Mouse (Mus musculus) heart, embryonic 15.5 days (tissue): ENCODE measurements around the gene Atp1b3. TPM values are rescaled to one million over a fixed set of nuclear protein-coding genes. Genes with fewer than 3 reads are reported as not detected.
"Not testable (repeated sequence)": the region's sequence is repeated elsewhere in the genome, so short reads cannot be mapped to it uniquely, and the experiment has no call there.

Experiments
- ATAC-seq: fragments of 200-750 bp; cut with Nextera tagmentation; replicated peaks from 2 replicates; pipeline ENCODE4 v1.8.0; 2017; ENCODE audit warnings: low read depth, moderate TSS enrichment; ENCODE audit not compliant: insufficient number of reproducible peaks, insufficient read depth, low FRiP score
- H3K27ac ChIP-seq: fragments of 300-500 bp; sonication (generic); 2 replicates; pipeline ENCODE4 v1.5.1; 2015; ENCODE audit warnings: mild to moderate bottlenecking, inconsistent platforms
- H3K27me3 ChIP-seq: fragments of 300-500 bp; sonication (generic); 2 replicates; pipeline ENCODE4 v1.6.1; 2015; ENCODE audit warnings: inconsistent platforms
- H3K36me3 ChIP-seq: fragments of 300-500 bp; sonication (generic); 2 replicates; pipeline ENCODE4 v1.6.1; 2015; ENCODE audit warnings: mild to moderate bottlenecking, inconsistent platforms
- H3K4me1 ChIP-seq: fragments of 300-500 bp; sonication (generic); replicated peaks from 2 replicates; pipeline ENCODE4 v1.6.1; 2015; ENCODE audit warnings: inconsistent platforms
- H3K4me2 ChIP-seq: fragments of 300-500 bp; sonication (generic); 2 replicates; pipeline ENCODE4 v1.6.1; 2015; ENCODE audit warnings: inconsistent platforms, mild to moderate bottlenecking, moderate library complexity
- H3K4me3 ChIP-seq: fragments of 300-500 bp; sonication (generic); 2 replicates; pipeline ENCODE4 v1.5.1; 2015; ENCODE audit warnings: mild to moderate bottlenecking, inconsistent platforms
- H3K9ac ChIP-seq: fragments of 300-500 bp; sonication (generic); 2 replicates; pipeline ENCODE4 v1.6.1; 2015; ENCODE audit warnings: mild to moderate bottlenecking, inconsistent platforms
- H3K9me3 ChIP-seq: fragments of 300-500 bp; sonication (generic); replicated peaks from 2 replicates; pipeline ENCODE4 v1.6.1; 2016; ENCODE audit warnings: inconsistent platforms
- WGBS: fragments of 180-500 bp; shearing (Covaris S2); methylation state at CpG from one replicate; pipeline ENCODE4 v1.1.7; 2015; ENCODE audit warnings: mixed read lengths; 5-methylcytosine and 5-hydroxymethylcytosine counted together
- polyA plus RNA-seq: library from polyadenylated mRNA; unstranded; fragments of >200 nt; fragmentation: Nextera tagmentation; extraction: Ambion mirVana; gene quantifications from 2 replicates; pipeline ENCODE4 v1.2.1, GENCODE M21; 2015

The Atp1b3 gene
- polyA plus RNA-seq, 1 experiment from 2014 or later: 120 TPM

DNA sequence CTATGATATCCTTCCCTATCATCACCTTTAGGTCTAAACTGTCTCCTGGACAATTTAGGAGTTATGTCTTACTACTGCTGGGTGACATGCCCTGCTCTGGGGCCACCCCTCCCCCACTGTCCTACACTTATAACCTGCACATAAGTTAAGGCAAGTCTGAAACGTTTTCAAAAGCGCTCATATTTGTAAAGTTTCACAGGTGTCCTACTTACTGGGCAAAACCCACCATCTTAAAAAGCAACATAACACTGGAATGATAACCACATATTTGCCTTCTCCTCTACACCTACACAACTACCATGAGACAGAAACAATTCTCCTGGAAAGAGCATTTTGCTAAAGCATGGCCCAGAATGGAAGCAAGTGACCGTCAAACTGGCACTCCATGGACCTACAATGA, 4.2 kb downstream of the Atp1b3 start:
- H3K4me1 ChIP-seq: peaks cover 22% of the 10 kb centered on the region
- WGBS: 81% methylated on average over 3 of the region's 3 CpGs
- no peak for ATAC-seq
- no peaks in the 10 kb centered on the region for H3K27me3 ChIP-seq
- H3K27ac ChIP-seq: no peak overlapping the region
- no peaks in the 10 kb centered on the region for H3K36me3 ChIP-seq
- H3K4me2 ChIP-seq: no peak overlapping the region
- H3K9ac ChIP-seq: no peak overlapping the region
- H3K9me3 ChIP-seq: no peaks in the 10 kb centered on the region
- H3K4me3 ChIP-seq: no peak overlapping the region

DNA sequence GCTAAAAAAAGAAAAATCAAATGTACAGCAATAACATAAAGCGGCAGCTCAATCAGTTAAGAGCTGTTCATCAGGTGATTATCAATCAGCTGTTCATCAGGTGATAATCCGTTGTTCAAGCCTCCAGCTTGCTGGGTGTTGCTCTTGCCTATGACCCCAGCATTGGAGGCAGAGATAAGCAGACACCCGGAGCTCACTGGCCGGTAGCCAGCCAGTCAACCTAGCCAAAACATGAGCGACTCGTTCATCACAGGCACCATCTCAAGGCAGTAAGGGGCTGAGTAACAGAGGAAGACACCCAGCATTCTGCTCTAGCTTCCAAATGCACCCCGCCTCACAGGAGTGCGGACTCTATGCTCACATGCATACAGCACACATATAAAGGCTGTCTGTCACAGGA, 10.4 kb downstream of the Atp1b3 start:
- no peak overlapping the region for H3K4me3 ChIP-seq
- no peaks in the 10 kb centered on the region for H3K27me3 ChIP-seq
- peak; percentile 31; the same call in 1 of the 2 replicates for ATAC-seq
- H3K9ac ChIP-seq: no peak overlapping the region
- no peaks in the 10 kb centered on the region for H3K9me3 ChIP-seq
- WGBS: 29% methylated on average over 8 of the region's 8 CpGs
- no peak overlapping the region for H3K27ac ChIP-seq
- peaks cover 29% of the 10 kb centered on the region for H3K4me1 ChIP-seq
- H3K36me3 ChIP-seq: no peaks in the 10 kb centered on the region
- peak overlapping the region; percentile 28; the same call in 1 of the 2 replicates for H3K4me2 ChIP-seq

DNA sequence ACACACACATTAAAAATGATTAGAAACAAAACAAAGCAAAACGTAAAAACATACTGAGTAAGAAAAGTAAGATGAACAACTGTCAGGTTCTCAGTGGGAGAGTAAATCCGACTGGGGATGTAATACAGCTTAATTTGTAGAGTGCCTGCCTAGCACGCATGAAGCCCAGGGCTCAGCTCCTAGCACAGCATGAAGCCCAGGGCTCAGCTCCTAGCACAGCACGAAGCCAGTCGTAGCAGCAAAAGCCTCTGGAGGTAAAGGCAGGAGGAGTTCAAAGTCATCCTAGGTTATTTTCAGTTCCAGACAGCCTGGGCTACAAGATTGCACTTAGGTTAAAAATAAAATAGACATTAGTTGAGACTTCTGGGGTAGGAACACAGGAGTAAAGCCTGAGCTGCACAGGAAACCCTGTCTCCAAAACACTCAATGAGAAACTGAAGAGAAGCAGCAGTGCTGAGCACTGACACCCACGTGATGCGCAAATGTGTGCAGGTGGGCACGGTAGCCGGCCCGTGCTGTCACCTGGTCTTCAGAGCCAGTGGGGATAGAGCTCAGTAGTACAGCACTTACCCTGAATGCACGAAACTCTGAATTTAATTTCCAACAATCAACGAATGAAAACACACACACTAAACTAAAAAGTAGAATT, 11.0 kb downstream of the Atp1b3 start:
- Histone ChIP-seq H3K4me3 (no peak overlapping the region), H3K27me3 (no peaks in the 10 kb centered on the region), H3K9me3 (no peaks in the 10 kb centered on the region), H3K9ac (no peak overlapping the region), H3K36me3 (no peaks in the 10 kb centered on the region), H3K27ac (peak overlapping the region; percentile 60; the same call in 1 of the 2 replicates), H3K4me1 (peaks cover 31% of the 10 kb centered on the region), H3K4me2 (no peak overlapping the region)
- WGBS: 76% methylated on average over 12 of the region's 12 CpGs
- no peak for ATAC-seq

DNA sequence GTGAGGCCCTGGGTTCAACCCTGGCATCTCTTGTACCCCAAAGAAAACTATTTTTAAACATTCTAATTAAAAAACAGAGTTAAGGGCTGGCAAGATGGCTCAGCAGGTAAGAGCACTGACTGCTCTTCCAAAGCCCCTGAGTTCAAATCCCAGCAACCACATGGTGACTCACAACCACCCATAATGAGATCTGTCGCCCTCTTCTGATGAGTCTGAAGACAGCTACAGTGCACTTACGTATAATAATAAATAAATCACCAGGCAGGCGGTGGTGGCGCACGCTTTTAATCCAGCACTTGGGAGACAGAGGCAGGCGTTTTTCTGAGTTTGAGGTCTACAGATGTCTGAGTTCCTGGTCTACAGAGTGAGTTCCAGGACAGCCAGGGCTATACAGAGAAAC, 12.5 kb downstream of the Atp1b3 start:
- H3K36me3 ChIP-seq, ATAC-seq, H3K9ac ChIP-seq, H3K27me3 ChIP-seq, H3K4me2 ChIP-seq, H3K4me3 ChIP-seq, H3K27ac ChIP-seq, H3K9me3 ChIP-seq: not testable (repeated sequence)
- H3K4me1 ChIP-seq: peaks cover 31% of the 10 kb centered on the region
- WGBS: 90% methylated on average over 6 of the region's 6 CpGs

DNA sequence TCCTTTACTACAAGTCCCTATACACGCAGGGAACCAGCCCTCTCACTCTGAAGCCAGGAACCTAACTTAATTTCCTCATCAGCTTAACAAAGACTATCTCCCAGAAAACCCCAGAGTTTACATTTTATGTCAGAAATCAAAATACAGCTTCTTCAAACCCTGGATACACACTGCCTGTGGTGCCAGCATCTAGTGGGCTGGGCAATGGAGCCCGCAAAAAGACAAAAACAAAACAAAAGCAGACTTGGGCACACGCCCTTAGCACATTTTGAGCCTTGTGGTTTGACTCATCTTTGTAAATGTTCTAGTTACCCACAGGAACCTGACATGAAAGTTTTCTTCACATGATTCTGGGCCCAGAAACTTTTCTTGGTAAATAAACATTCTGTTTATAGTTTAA, 13.8 kb downstream of the Atp1b3 start:
- ATAC-seq: no peak
- Histone ChIP-seq H3K4me2 (no peak overlapping the region), H3K36me3 (no peaks in the 10 kb centered on the region), H3K4me1 (peaks cover 28% of the 10 kb centered on the region), H3K4me3 (no peak overlapping the region), H3K27ac (no peak overlapping the region), H3K9ac (no peak overlapping the region), H3K27me3 (no peaks in the 10 kb centered on the region), H3K9me3 (no peaks in the 10 kb centered on the region)
- WGBS: 68% methylated on average over 3 of the region's 3 CpGs

DNA sequence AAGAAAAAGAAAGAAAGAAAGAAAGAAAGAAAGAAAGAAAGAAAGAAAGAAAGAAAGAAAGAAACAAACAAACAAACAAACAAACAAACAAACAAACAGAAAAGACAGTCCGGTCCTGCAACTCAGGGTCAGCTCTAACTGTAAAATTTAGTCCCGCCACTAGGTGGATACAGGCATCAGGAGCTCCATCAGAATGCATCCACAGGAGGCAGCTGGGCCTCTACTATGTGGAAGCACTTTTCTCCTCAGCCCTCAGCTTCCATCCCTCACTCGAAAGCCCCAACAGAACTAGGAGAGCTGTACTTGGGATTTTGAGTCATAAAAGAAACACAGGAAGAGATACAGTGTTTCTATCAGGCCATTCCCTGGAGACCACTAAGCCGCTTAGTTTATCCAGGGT, 14.2 kb downstream of the Atp1b3 start:
- no peak overlapping the region for H3K4me2 ChIP-seq
- H3K27me3 ChIP-seq: no peaks in the 10 kb centered on the region
- H3K4me3 ChIP-seq: no peak overlapping the region
- H3K36me3 ChIP-seq: no peaks in the 10 kb centered on the region
- H3K9ac ChIP-seq: no peak overlapping the region
- 33% methylated on average over 4 of the region's 4 CpGs for WGBS
- peaks cover 27% of the 10 kb centered on the region for H3K4me1 ChIP-seq
- no peaks in the 10 kb centered on the region for H3K9me3 ChIP-seq
- ATAC-seq: peak; percentile 50; the same call in 1 of the 2 replicates
- no peak overlapping the region for H3K27ac ChIP-seq

DNA sequence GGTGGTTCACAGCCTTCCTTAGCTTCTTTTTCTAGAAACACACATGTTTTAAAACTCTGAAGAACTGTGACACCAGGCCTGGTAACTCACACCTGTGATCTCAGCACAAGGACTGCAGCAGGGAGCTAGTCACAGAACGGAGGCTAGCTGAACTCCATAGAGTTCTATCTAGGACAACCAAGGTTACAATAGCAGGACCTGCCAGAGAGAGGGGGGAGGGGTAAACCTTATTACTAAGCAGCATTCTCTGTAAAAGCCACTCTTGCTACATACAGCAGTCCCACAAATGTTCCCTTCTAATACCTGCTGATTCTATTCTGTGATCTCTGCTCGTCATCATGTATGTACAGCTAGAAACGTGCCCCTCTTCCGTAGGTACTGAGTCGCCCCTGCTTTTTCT, 15.4 kb downstream of the Atp1b3 start:
- Histone ChIP-seq H3K9ac (no peak overlapping the region), H3K9me3 (no peaks in the 10 kb centered on the region), H3K4me3 (no peak overlapping the region), H3K4me2 (no peak overlapping the region), H3K27ac (no peak overlapping the region; the same call in 1 of the 2 replicates), H3K36me3 (no peaks in the 10 kb centered on the region), H3K27me3 (no peaks in the 10 kb centered on the region), H3K4me1 (peaks cover 22% of the 10 kb centered on the region)
- ATAC-seq: peak; percentile 43; the same call in 1 of the 2 replicates
- WGBS: 53% methylated on average over 5 of the region's 5 CpGs

DNA sequence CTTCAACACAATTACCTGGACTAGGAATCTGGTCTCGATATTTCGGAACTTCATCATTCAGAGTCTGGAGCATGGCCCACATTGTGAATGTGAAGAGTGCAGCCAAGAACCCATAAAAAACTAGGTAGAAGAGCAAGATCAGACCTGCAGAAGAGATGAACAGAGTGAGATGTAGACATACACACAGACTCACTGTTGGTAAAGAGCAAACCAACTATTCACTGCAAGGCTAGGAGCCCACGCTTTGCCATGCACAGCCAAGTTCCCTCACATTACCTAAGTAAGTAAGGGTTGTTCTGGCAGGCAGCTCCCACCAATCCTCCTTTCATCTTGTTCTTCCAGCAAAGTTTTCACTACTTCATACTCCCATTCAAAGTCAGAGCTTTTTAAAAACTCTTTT, 18.5 kb downstream of the Atp1b3 start:
- H3K4me3 ChIP-seq: no peak overlapping the region
- H3K27ac ChIP-seq: no peak overlapping the region
- H3K9me3 ChIP-seq: no peaks in the 10 kb centered on the region
- ATAC-seq: no peak
- H3K36me3 ChIP-seq: peaks cover 10% of the 10 kb centered on the region; the same call in 1 of the 2 replicates
- no peaks in the 10 kb centered on the region for H3K27me3 ChIP-seq
- 93% methylated on average over 3 of the region's 3 CpGs for WGBS
- peaks cover 9% of the 10 kb centered on the region; the same call in 1 of the 2 replicates for H3K4me1 ChIP-seq
- no peak overlapping the region for H3K9ac ChIP-seq
- H3K4me2 ChIP-seq: no peak overlapping the region

DNA sequence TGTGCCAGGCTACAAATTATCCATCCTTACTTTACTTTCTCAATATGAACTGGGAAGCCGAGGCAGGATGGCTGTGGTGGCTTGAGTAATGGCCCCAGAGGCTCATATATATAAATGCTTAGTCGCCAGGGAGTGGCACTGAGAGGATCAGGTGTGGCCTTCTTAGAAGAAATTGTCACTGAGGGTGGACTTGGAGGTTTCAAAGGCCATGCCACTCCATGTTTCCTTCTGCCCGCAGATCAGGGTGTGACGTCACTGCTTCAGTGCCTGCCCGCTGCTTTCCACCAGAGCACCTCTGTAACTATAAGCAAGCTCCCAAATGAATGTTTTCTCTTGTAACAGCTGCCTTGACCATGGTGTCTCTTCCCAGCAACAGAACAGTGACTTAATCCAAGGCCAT, 33.1 kb downstream of the Atp1b3 start:
- Histone ChIP-seq H3K4me1 (peaks cover 11% of the 10 kb centered on the region), H3K4me2 (no peak overlapping the region), H3K9me3 (no peaks in the 10 kb centered on the region), H3K27me3 (no peaks in the 10 kb centered on the region), H3K9ac (no peak overlapping the region), H3K4me3 (no peak overlapping the region), H3K27ac (no peak overlapping the region), H3K36me3 (peaks cover 26% of the 10 kb centered on the region)
- ATAC-seq: no peak
- 84% methylated on average over 5 of the region's 5 CpGs for WGBS

DNA sequence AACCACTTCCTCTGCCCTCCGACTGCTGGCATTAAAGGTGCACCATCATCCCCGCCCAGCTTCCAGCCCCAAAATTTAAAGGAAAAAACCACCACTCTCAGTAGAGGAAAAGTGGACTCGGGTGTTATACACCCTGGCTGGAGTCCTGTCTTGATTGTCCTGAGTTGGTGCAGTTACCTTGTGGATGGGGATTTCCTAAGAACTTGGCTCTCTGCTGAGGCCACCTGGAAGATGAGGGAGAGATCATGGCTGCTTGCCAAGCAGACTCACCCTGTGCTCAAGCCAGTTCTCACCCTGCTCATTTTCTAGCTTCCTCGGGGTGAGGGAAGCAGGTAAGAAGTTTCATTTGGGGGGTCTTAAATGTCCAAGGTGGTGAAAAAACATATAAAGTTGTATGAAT, 36.0 kb downstream of the Atp1b3 start:
- Histone ChIP-seq H3K27me3 (no peaks in the 10 kb centered on the region), H3K9me3 (no peaks in the 10 kb centered on the region), H3K36me3 (peaks cover 10% of the 10 kb centered on the region; the same call in 1 of the 2 replicates), H3K4me2 (no peak overlapping the region), H3K4me3 (no peak overlapping the region), H3K9ac (no peak overlapping the region), H3K4me1 (peaks cover 12% of the 10 kb centered on the region), H3K27ac (no peak overlapping the region)
- WGBS: 82% methylated on average over 4 of the region's 4 CpGs
- ATAC-seq: no peak

DNA sequence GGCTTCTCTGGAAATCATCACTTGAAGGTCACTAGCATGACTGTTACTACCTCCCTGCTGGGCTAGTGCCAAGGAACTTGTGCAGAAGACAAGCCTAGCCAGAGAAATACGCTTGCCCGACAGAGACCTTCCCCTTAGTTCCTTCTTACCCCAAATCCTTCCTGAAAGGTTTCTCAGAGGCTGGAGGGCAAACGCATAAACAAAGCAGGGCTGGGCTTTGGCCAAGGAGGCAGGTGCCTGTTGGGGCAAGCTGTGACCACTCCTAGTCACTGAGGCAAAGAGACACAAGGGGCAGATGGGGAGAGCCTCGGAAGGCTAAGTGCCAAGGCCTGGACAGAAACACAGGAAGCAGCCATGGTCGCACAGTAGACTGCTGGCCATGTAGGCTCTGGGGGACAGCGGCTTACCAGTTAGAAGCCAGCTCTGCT, 37.7 kb downstream of the Atp1b3 start:
- H3K4me3 ChIP-seq: no peak overlapping the region
- no peaks in the 10 kb centered on the region for H3K9me3 ChIP-seq
- H3K9ac ChIP-seq: no peak overlapping the region
- H3K36me3 ChIP-seq: no peaks in the 10 kb centered on the region; the same call in 1 of the 2 replicates
- 41% methylated on average over 6 of the region's 6 CpGs for WGBS
- peaks cover 12% of the 10 kb centered on the region for H3K4me1 ChIP-seq
- peak overlapping the region; percentile 39 for H3K27ac ChIP-seq
- no peaks in the 10 kb centered on the region for H3K27me3 ChIP-seq
- ATAC-seq: peak; percentile 24; the same call in 1 of the 2 replicates
- H3K4me2 ChIP-seq: 0 out of 2 replicates have a peak overlapping the region, but pooled peaks have one; percentile 17

DNA sequence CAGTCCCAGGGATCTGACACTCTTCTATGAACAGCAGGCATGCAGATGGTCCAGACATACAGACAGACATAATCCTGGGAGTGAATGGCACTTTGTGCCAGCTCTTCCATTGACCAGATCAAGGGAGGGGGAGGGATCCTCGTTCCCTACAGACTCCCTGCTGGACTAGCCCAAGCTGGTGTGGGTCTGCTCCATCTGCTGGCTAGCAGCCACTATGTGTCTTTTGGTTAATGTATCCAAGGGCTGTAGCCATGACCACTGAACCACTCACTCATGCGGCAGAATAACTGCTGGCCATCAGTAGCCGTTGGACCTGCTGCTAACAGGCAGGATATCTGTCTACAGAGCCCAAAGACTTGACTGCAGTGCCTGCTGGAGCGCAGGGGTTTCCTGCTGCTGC, 39.7 kb downstream of the Atp1b3 start:
- Histone ChIP-seq H3K27me3 (no peaks in the 10 kb centered on the region), H3K27ac (0 out of 2 replicates have a peak overlapping the region, but pooled peaks have one; percentile 7), H3K9ac (no peak overlapping the region), H3K4me1 (peaks cover 12% of the 10 kb centered on the region), H3K4me3 (no peak overlapping the region), H3K36me3 (no peaks in the 10 kb centered on the region), H3K9me3 (no peaks in the 10 kb centered on the region), H3K4me2 (no peak overlapping the region)
- no peak for ATAC-seq
- 65% methylated on average over 4 of the region's 4 CpGs for WGBS
